Mouse (Mus musculus) left cerebral cortex, postnatal 25 days (tissue): Measurements from ENCODE around the gene Fam81a. TPM values are rescaled to one million over a fixed set of nuclear protein-coding genes. Genes with fewer than 3 reads are reported as not detected.

Experiments used
- DNase-seq, 2 experiments: peaks; one replicate each; pipeline ENCODE4 v3.0.0; 2022; ENCODE audit warnings: low spot score in 2 of 2, mixed read lengths in 1 of 2
- intact Hi-C: fragments of 180-260 bp; cut with DNase I; formaldehyde crosslinking; loops from one replicate; pipeline ENCODE4 v1.15.1; 2025
- total RNA-seq, 2 experiments: library from RNA; stranded (reverse); gene quantifications; 2 replicates each; pipeline ENCODE4 v1.2.3; 2021

Fam81a gene
- 100 to 1,000 TPM; 175 to 213 TPM for total RNA-seq

DNA sequence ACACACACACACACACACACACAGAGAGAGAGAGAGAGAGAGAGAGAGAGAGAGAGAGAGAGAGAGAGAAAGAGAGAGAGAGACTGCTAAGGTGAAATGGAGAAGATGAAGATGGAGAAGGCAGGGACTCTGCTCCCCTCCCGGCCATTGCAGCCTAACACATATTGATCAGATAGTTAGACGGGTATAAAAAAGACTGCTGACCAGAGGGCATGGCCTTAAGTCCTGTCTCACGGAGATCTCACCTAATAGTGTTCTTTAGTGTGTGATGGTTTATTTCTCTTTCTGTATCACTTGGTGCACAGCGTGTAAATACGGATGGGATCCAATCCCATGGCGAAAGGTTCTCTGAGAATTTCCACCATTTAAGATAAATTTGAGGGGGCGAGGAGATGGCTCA, at the start of gene Fam81a:
Fam81a (minus strand) TSS at position 101 of the 400 bp plus-strand sequence.
- intact Hi-C loops = no loop called here
- DNase-seq = no peak

- intact Hi-C loops = no loop called here
- no peak for DNase-seq
Observed at GRCm38 (mm10) chr9:70182639-70183038, 40.3 kb upstream of the Fam81a start.

DNA sequence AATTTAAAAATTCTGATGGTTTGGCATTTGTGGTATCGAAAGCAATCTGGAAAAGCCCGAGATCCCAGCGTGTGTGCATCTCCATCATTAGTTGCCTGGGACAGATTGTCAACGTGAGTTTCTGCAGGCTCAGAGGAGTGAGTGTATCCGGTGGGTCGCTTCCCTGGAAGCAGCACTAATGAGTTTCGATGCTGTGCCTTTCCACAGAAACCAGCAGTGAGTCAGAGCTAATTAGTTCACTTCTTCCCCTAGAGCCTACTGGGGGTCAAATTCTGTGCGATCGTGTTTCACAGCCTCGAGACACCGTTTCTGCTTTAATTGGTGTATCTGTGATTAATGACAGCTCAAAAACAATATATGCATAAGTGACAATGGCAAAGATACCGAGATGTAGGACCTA, 39.4 kb upstream of the Fam81a start:
- intact Hi-C loops = no loop called here
- no peak for DNase-seq

GRCm38 (mm10) chr9:70176291-70176690, 33.9 kb upstream of the Fam81a start:
- no peak for DNase-seq
- intact Hi-C loops = no loop called here

DNA sequence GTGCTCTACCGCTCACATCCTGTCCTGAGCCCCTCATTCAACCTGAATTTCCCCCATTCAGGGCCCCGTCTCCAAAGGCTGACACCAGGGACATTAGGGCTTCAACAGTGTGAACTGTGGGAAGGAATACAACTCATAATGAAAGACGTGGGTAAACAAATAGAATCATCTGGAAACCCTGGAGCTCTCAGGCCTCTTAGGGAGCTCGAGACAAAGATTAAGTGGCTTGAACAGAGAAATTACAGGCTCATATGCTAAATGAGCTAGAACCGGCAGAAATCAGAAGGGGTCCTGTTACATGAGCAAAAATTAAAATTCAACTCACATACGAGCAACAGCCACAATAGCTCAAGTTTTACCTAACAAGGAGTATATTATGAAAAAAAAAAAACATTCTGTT, 32.5 kb upstream of the Fam81a start:
- DNase-seq = no peak
- intact Hi-C loops = no loop called here

GRCm38 (mm10) chr9:70174291-70174848, 32.0 kb upstream of the Fam81a start:
- DNase-seq = no peak
- intact Hi-C loops = no loop called here

DNA sequence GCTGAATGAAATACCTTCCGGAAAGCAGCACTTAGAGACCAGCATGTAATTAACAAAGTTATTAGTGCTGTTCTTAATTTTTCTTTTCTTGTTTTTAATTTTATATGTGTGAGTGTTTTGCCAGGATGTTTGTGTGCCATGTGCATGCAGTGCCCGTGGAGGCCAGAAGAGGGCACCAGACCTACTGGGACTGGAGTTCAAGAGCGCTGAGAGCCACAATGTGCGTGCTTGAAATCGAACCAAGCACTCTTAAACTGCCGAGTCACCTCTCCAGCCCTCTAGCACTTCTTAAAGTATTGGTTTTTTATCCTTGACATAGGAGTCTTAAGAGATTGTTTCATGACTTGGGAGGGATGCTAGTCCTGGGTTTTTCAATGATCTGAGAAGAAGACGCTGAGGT, 26.6 kb upstream of the Fam81a start:
- DNase-seq = no peak
- intact Hi-C loops = no loop called here

- intact Hi-C loops = no loop called here
- peak; percentile 27 to 84 for DNase-seq
Observed at GRCm38 (mm10) chr9:70160071-70160470, 17.7 kb upstream of the Fam81a start.

GRCm38 (mm10) chr9:70147618-70148017, 5.3 kb upstream of the Fam81a start:
- DNase-seq = no peak
- intact Hi-C loops = no loop called here

DNA sequence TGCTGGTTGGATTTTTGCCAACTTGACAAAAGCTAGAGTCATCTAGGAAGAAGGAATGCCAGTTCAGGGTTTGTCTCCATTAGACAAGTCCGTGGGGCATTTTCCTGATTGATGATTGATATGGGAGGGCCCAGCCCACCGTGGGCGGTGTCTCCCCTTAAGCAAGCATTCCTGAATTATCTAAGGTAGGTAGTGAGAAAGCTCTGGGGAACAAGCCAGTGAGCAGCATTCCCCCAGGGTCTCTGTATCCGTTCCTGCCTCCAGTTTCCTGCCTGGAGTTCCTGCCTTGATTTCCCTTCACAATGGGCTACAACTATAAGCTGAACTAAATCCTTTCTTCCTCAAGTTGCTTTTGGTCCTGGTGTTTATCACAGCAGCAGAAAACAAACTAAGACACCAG, 3.1 kb upstream of the Fam81a start:
- no peak for DNase-seq
- intact Hi-C loops = no loop called here

DNA sequence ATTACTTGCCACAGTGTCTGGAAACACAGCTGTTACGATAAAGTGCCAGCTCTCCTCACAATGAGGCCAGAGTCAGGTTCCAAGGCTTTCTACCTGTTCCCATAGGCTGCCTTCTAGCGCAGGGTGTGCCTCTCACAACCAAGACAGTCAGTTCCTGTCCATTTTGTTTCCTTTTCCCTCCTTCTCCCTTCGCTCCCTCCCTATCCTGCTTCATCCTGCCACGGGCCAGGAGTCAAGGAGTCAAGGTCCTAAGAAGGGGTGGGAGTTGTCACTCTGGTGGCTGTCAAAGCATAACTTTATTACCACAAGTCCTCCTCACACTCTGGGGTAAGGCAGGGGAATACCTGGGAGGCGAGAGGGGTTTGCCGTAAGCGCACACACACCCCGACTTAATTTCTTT, 966 bp upstream of the Fam81a start:
- no peak for DNase-seq
- intact Hi-C loops = no loop called here

- intact Hi-C loops = loop anchor here (2.0 kb wide), 1 partner anchor 65 kb away; the partner anchor contains the start of gene Myo1e
- DNase-seq = peak; percentile 43 to 75
Observed at GRCm38 (mm10) chr9:70141885-70142326, 454 bp downstream of the Fam81a start.

GRCm38 (mm10) chr9:70140871-70141796, 1.2 kb downstream of the Fam81a start:
- intact Hi-C loops = loop anchor here (2.0 kb wide), 1 partner anchor 66 kb away; the partner anchor contains the start of gene Myo1e

DNA sequence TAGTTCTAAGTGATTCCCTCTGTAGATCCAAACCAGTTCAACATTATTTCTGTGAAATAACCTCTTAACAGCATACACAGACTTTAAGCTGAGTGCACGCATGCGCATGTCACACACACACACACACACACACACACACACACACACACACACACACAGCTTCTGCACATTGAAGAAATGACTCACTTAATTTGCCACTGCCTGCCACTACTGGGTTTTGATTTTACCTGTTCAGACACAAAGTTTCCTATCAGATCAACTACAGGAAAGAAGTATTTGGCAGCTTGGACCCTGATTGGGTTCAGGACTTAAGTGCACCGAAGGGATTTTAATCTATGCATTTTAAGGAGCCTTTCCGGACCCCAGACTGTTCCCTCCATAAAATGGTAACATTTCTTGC, 2.0 kb downstream of the Fam81a start:
- intact Hi-C loops = loop anchor here (2.0 kb wide), 1 partner anchor 66 kb away; the partner anchor contains the start of gene Myo1e
- DNase-seq = peak; percentile 42 to 60

More at GRCm38 (mm10) chr9:70140871-70141796, 1.2 kb downstream of the Fam81a start:
- DNase-seq = peak; percentile 92 to 95

DNA sequence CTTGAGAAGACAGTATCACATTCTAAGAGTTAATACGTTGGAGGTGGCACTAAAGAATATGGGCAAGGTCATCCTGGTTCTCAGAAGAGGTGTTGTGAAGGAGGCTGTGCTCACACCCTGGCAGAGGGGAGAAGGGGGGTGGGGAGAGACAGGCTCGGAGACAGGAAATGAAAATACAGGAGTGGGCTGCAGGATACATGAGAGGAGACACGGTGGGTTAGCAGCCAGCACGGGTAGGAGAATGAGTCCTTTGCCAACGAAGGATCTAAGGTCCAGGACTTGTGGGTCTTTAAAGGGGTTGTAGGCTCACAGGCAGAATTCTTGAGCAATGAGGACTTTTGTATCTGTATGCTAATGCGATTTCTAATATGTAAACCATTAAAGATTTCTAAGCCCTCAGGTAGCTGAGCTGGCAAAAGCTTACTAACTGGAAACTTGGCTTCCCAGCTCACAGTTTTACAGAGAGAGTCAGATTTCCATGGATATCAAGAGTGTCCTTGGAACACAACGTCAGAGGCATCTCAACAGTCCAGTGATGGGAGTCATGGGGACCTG, 3.0 kb downstream of the Fam81a start:
- intact Hi-C loops = no loop called here
- DNase-seq = no peak

- DNase-seq = no peak
- intact Hi-C loops = no loop called here
Observed at GRCm38 (mm10) chr9:70138511-70138910, 3.8 kb downstream of the Fam81a start.

DNA sequence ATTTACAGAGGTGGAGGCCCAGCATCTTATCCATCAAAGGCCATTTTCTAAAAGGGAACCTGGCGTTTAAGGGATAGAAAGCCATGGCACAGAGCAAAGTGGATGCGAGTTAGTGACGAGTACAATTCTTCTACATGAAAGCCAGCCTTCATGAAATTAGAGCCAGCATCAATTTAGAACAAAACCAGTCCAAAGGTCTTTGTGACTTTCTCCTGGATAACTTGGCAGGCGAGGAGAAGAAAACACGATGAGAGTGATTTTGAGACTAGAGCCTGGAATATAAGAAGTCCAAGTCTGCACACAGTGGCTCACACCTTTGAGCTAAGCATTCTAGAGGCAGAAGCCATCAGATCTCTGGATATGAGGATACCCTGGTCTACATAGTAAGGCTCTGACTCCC, 4.4 kb downstream of the Fam81a start:
- no peak for DNase-seq
- intact Hi-C loops = no loop called here

DNA sequence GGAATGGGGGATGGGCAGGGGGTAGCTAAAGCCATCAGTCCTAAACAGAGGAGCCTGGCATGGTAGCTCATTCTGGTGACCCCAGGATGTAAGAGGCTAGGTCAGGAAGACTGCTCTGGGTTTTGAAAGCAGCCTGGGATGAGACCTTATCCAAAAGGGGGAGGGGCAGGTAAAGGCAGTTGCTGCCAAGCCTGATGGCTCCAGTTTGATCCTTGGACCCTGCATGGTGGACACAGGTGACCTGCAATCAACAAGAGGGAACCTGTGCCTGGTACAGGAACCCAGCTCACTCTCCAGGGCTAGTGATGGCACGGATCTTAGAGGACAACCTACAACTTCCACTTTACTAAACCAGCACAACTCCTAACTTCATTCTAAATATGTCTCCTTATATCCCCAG, 7.2 kb downstream of the Fam81a start:
- no peak for DNase-seq
- intact Hi-C loops = no loop called here

DNA sequence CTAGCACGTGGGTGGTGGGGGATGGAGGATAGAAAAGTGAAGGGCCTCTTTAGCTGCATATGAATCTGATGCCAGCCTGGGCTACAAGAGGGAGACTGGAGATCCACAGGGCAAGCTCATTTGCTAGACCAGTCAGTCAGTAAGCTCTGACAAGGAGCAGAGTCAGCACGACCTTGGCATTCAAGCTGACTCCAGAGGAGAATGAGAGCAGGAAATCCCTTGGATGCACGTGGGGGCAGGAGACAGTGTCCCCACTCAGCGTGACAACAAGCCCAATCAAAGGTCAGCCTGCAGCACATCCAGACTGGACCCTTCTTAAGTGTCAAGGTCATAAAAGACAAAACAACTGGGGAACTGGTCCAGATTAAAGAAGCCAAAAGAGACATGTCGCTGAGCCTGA, 7.6 kb downstream of the Fam81a start:
- intact Hi-C loops = no loop called here
- DNase-seq = no peak

- intact Hi-C loops = no loop called here
- DNase-seq = peak in 1 of 2 experiments; percentile 85
Observed at GRCm38 (mm10) chr9:70134215-70134614, 8.1 kb downstream of the Fam81a start.

DNA sequence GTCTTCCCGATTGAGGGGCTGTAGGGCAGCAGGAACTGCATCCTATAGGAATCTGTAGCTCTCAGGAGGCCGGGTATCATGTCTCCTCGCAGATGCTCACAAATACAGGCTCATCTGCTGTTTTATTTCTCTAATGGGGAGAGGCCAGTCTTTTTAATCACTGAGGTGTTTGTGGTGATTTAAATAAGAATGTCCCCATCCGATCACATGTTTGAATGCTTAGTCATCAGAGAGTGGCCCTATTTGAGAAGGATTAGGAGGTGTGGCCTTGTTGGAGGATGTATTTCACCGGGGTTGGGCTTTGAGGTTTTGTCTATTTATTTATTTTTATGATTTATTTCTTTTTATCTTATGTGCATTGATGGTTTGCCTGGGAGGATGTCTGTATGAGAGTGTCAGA, 11.6 kb downstream of the Fam81a start:
- intact Hi-C loops = no loop called here
- no peak for DNase-seq
